Mouse (Mus musculus) heart, postnatal 36 days (tissue): ENCODE results near the gene Pla2g2d. TPM values are rescaled to one million over a fixed set of nuclear protein-coding genes. Genes with fewer than 3 reads are reported as not detected.
A peak's percentile ranks its signal among the peaks of the same experiment; 100 is the strongest.

Experiments
- DNase-seq, 2 experiments: peaks; one replicate each; pipeline ENCODE4 v3.0.0; 2021 to 2022
- intact Hi-C: fragments of 180-260 bp; cut with DNase I; formaldehyde crosslinking; loops from one replicate; pipeline ENCODE4 v1.15.1; 2025
- total RNA-seq, 2 experiments: library from RNA; stranded (reverse); gene quantifications; 2 replicates each; pipeline ENCODE4 v1.2.3; 2021

Gene Pla2g2d
- total RNA-seq, 2 experiments from 2014 or later: 0.30 to 0.36 TPM

DNA sequence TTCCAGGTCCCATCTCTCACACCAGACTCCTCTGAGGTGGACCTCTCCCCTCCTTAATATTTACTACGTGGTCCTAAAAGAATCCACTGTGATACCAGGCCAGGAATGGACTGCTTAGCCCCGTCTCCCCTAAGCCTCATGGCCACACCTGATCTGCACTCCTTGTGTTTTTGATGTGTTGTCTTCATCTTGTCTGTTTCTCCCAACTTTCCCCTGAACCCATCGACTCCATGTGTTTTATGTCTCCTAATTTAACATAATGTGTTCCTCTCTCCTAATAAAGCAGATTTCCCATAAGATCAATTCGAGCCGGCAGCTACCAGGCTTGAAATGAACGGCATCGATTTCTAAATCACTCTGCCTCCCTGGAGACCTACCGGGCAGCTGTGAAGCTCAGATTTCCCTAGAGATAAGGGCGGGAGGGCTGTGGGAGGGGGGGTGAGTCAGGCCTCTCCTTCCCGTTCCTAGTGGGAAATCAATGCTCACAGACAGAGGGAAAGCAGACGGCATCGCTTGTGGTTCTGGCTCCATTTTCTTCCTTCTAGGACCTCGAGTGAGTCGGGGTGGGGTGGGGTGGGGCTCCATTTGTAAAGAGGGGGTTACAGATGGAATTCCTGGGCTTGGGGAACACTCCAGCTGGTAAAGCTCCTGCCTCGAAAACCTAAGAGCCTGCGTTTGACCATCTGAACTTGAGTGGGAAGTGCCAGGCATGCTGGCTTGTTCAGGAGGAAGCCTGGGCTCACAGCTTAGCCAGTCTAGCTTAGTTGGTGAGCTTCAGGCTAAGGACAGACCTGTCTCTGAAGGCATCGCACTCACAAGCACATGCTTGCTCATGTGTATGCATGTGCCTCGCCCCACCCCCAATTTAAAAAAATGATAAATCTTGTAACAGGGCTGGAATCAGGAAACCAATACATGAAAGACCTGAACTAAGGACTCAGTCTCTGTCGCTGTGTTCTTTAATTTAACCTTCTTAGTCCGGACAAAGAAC, 2.2 kb downstream of the Pla2g2d start:
- no peak for DNase-seq
- intact Hi-C loops: no loop called here

- intact Hi-C loops: no loop called here
- no peak for DNase-seq
Observed at GRCm38 (mm10) chr4:138780300-138780699, 4.8 kb downstream of the Pla2g2d start.

DNA sequence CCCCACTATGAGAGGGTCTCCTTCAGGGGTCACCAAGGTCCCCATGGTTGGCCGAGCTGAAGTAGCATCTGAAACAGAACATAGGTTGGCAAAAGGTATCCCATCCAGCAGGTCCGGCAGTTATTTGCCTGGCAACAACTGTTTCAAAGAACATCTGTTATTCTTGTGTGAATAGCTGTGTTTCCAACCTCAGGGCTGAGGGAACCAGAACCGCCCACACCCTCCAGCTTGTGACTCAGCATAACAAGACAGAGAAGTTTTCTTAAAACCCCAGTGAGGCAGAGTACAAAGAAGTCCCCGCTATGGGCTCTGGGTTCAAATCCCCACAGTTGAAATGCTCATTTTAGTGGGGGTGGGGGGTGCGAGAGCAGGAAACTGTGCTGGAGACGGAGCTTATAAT, 6.6 kb downstream of the Pla2g2d start:
- no peak for DNase-seq
- intact Hi-C loops: no loop called here

GRCm38 (mm10) chr4:138785721-138786120, 10.2 kb downstream of the Pla2g2d start:
- intact Hi-C loops: no loop called here
- no peak for DNase-seq

- intact Hi-C loops: no loop called here
- DNase-seq: no peak
Observed at GRCm38 (mm10) chr4:138786141-138786540, 10.6 kb downstream of the Pla2g2d start.

DNA sequence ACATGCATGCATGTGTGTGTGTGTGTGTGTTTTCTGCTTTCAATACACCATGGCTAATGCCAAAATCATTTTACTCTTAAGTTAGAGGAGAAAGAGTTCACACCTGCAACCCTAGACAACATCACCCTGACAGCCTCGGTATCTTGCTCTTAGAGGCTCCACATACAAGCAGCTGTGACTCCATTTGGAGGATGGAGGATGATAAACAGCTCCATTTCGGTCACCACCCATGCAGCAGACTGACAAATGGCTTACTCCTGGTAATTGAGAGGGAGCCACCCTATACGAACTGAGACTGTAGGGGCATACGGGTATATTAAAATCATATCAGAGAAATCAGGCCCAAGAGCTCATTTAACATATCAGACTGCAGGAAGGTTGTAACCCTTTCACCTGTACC, 12.8 kb downstream of the Pla2g2d start:
- no peak for DNase-seq
- intact Hi-C loops: no loop called here

DNA sequence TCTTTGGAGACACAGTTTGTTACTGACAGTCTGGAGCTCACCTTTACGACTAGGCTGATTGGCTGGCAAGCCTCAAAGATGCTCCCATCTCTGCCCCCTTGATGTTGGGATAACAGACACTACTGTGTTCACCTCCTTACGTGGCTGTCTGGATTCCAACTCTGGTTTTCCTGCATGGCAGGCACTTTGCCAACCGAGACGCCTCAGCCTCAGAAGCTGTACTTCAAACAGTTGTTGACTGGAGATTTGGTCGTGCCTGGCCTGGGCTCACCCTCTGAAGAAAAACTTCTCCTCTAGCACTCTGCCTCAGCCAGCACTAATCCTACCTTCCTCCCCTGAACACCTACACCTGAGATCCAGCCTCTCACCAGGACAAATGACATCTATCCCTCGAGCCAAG, 15.9 kb downstream of the Pla2g2d start:
- DNase-seq: no peak
- intact Hi-C loops: no loop called here

- no peak for DNase-seq
- intact Hi-C loops: loop anchor here (2.0 kb wide), 2 partner anchors 44 to 84 kb away; no protein-coding TSS in a partner anchor
Observed at GRCm38 (mm10) chr4:138792599-138792998, 17.1 kb downstream of the Pla2g2d start.

GRCm38 (mm10) chr4:138793276-138793675, 17.7 kb downstream of the Pla2g2d start:
- intact Hi-C loops: loop anchor here (2.0 kb wide), 2 partner anchors 44 to 84 kb away; no protein-coding TSS in a partner anchor
- peak in 1 of 2 experiments; percentile 41 for DNase-seq

DNA sequence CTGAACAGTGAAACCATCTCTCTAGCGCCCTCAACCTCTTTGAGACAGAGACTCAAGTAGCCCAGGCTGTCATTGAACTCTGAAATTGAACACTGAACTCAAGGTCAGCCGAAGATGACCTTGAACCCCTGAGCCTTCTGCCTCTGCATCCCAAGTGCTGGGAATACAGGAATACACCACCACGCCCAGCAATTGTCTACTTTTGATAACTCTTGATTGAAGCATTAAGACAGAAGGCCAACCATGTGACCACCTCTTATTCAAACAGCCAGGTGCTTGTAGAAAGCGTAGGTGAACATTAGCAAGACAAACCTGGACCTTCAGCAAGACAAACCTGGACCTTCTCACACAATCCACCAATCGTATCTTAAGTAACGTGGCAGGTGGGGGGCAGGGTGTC, 18.8 kb downstream of the Pla2g2d start:
- intact Hi-C loops: no loop called here
- no peak for DNase-seq

- intact Hi-C loops: no loop called here
- DNase-seq: no peak
Observed at GRCm38 (mm10) chr4:138796513-138797216, 21.1 kb downstream of the Pla2g2d start.

DNA sequence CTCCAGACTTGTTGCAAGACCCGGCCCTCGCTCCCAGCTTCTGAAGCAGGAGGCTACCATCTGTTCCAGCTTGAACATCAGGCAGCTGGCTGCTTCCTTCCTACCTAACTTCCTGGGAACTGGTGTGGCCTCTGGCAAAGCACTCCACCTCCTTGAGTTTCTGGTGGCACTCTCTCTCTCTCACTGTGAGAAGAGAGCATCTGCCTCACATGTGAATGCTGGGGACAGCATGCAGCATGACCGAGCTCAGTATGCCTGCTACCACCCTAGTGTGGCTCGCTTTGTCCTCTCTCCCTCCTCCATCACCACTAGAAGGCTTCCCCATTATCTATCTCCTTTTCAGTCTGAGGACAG, 21.7 kb downstream of the Pla2g2d start:
- intact Hi-C loops: no loop called here
- no peak for DNase-seq

- no peak for DNase-seq
- intact Hi-C loops: no loop called here
Observed at GRCm38 (mm10) chr4:138800134-138800744, 24.7 kb downstream of the Pla2g2d start.

- no peak for DNase-seq
- intact Hi-C loops: no loop called here
Observed at GRCm38 (mm10) chr4:138801631-138802030, 26.1 kb downstream of the Pla2g2d start.

DNA sequence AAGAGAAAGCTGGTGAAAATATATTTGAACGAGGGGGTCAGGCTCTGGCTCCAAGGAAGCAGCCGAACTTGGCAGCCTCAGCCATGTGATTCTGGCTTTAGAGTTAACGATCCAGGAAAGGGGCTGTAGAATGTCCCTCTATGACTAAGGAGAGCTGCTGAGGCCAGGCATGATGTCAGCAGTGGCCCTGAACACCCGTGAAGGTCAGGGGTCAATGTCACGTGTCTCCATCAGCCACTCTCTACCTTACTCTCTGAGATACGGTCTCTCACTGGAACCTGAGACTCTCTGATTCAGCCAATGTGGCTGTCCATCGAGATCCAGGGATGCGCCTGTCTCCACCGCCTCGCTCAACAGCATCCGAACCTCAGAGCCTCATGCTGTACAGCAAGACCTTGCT, 27.4 kb downstream of the Pla2g2d start:
- intact Hi-C loops: no loop called here
- DNase-seq: no peak

GRCm38 (mm10) chr4:138805248-138805647, 29.7 kb downstream of the Pla2g2d start:
- no peak for DNase-seq
- intact Hi-C loops: no loop called here

- DNase-seq: no peak
- intact Hi-C loops: no loop called here
Observed at GRCm38 (mm10) chr4:138806160-138806559, 30.6 kb downstream of the Pla2g2d start.

GRCm38 (mm10) chr4:138806920-138807541, 31.5 kb downstream of the Pla2g2d start:
- intact Hi-C loops: no loop called here
- DNase-seq: peak in 1 of 2 experiments; percentile 19

DNA sequence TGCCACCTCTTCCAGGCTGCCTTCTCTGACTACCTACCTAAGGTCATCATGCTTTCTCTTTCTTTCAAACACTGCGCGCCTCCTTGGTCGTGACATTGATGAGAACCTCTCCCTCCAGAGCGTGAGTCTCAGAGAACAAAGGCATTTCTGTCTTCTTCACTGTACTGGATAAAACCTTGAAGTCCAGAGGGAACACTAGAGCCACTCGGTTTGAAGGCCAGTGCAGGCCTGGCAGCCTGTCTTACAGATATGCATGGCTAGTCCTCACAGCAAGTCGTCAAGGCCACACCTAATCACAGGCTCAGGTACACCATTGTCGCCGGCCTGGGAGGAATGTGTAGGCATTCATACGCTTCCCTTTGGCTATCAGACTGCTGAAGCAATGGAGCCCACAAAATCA, 40.6 kb downstream of the Pla2g2d start:
- no peak for DNase-seq
- intact Hi-C loops: no loop called here

DNA sequence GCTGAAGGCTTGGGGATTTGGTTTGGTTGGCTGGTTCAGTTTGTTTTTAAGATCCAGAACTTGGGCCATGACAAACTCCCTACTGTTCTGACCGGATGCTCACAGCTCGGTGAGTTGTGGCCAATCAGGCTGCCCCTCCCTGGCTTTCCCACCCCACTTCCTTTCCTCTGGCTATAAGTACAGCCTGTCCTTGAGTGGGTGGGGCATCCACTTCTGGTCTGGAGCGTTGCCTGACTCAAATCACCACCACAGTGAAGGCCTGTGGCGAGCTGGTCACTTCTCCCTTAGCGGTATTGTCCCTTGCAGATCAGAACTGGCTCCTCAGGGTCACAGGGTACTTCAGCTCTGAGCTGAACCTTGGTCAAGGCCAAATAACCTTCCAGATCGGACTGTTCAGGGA, 42.2 kb downstream of the Pla2g2d start:
- intact Hi-C loops: no loop called here
- DNase-seq: peak; percentile 19 to 20

GRCm38 (mm10) chr4:138819101-138819500, 43.6 kb downstream of the Pla2g2d start:
- intact Hi-C loops: no loop called here
- peak; percentile 61 to 62 for DNase-seq
